Mouse (Mus musculus) naive thymus-derived CD4-positive, alpha-beta T cell, adult 5 months (primary cell): ENCODE data around the gene Olfm3. TPM values are rescaled to one million over a fixed set of nuclear protein-coding genes. Genes with fewer than 3 reads are reported as not detected.

ENCODE experiments used
- polyA plus RNA-seq: library from polyadenylated mRNA; unstranded; fragments of 100-300 nt; shearing (Covaris generic); gene quantifications from one replicate; pipeline ENCODE4 v1.2.1, GENCODE M21; 2017

The Olfm3 gene
- polyA plus RNA-seq, result not detected

DNA sequence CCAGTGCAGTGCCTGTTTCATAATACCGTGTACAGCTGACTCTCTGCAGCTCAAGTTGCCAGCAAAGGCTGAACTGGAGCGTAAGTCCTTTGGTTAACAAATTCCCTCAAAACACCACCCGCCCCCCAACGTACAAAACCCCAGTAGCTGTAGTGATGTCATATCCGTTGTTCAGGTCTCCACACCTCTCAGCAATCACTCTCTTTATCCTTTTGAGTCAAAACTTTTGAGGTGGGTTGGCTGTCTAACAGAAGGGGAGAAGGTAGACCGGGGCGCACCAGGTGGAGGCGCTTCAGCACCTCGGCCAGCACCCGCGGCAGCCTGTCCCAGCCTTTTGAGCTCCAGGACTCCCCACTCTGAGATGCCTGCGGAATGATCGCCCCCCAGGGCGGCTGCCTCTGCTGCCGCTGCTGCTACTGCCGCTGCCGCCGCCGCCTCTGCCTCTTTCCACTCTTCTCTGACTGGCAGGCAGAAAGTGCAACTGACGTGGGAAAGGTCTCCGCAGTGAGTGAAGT is at the start of gene Olfm3:
Gene Olfm3 (plus strand): TSS at position 155 of the 515 bp plus-strand sequence.

